Mouse (Mus musculus) inflammation-experienced regulatory T-cells, adult 16 weeks (primary cell): Measurements from ENCODE around the gene Ms4a4c. TPM values are rescaled to one million over a fixed set of nuclear protein-coding genes. Genes with fewer than 3 reads are reported as not detected.

Experiments used
- polyA plus RNA-seq: library from polyadenylated mRNA; unstranded; fragments of 100-300 nt; shearing (Covaris generic); gene quantifications from one replicate; pipeline ENCODE4 v1.2.1, GENCODE M21; 2017

The Ms4a4c gene
- 62.6 TPM for polyA plus RNA-seq

GRCm38 (mm10) chr19:11404527-11404926 lies at the start of gene Ms4a4c:
Ms4a4c (plus strand) TSS chr19:11404770.

GRCm38 (mm10) chr19:11375273-11375672 lies 29.3 kb upstream of the Ms4a4c start, which contains the start of gene Ms4a4a:
Ms4a4a (plus strand) TSS chr19:11375523.

GRCm38 (mm10) chr19:11443338-11443737 lies 38.8 kb downstream of the Ms4a4c start, which contains the start of gene Ms4a4b:
Ms4a4b (plus strand) TSS chr19:11443553.

GRCm38 (mm10) chr19:11469215-11469614 lies 64.6 kb downstream of the Ms4a4c start, which contains the start of gene Ms4a6c:
Ms4a6c (plus strand) TSS chr19:11469366.

Other genes starting within 250 kb of the Ms4a4c start
- not detected for gene 1700025F22Rik, start 239.4 kb upstream of the Ms4a4c start, polyA plus RNA-seq
- not detected for gene Ms4a13, start 208.0 kb upstream of the Ms4a4c start, polyA plus RNA-seq
- not detected for gene Ms4a12, start 172.3 kb upstream of the Ms4a4c start, polyA plus RNA-seq
- 4.5 TPM for gene Ms4a1, start 138.5 kb upstream of the Ms4a4c start, polyA plus RNA-seq
- not detected for gene Ms4a5, start 120.9 kb upstream of the Ms4a4c start, polyA plus RNA-seq
- gene Ms4a14, start 90.3 kb upstream of the Ms4a4c start, polyA plus RNA-seq, result 0.07 TPM
- 0.67 TPM for gene Ms4a7, start 68.6 kb upstream of the Ms4a4c start, polyA plus RNA-seq
- 0.72 TPM for gene Ms4a4a, start 29.2 kb upstream of the Ms4a4c start, polyA plus RNA-seq
- gene Ms4a4b, start 38.8 kb downstream of the Ms4a4c start, polyA plus RNA-seq, result 3,373 TPM
- 18.7 TPM for gene Ms4a6c, start 64.6 kb downstream of the Ms4a4c start, polyA plus RNA-seq
- gene Gm8369, start 81.2 kb downstream of the Ms4a4c start, polyA plus RNA-seq, result 313 TPM
- gene Ms4a6b, start 111.7 kb downstream of the Ms4a4c start, polyA plus RNA-seq, result 1,060 TPM
- gene Ms4a4d, start 132.0 kb downstream of the Ms4a4c start, polyA plus RNA-seq, result 4.3 TPM
- 10.7 TPM for gene Ms4a6d, start 200.1 kb downstream of the Ms4a4c start, polyA plus RNA-seq
- gene Ms4a2, start 218.9 kb downstream of the Ms4a4c start, polyA plus RNA-seq, result not detected
- gene Ms4a3, start 236.1 kb downstream of the Ms4a4c start, polyA plus RNA-seq, result not detected